Mouse (Mus musculus): Measurements from ENCODE around the gene Mpdz.

- TF ChIP-seq POLR2A (IDR thresholded peaks at IDR 0.05; ENCODE audit: borderline replicate concordance, extremely low read depth, low read depth, low read length) (no peak), CTCF (IDR thresholded peaks at IDR 0.05; ENCODE audit: insufficient read depth, low read length) (no peak)
These were observed 19.6 kb upstream of the Mpdz start for GRCm38 (mm10) chr4:81462253-81462652.
